Mouse (Mus musculus) hindbrain, embryonic 15.5 days (tissue): ENCODE data around the gene Crtam. TPM values are rescaled to one million over a fixed set of nuclear protein-coding genes. Genes with fewer than 3 reads are reported as not detected.

Experiments
- ATAC-seq: fragments of 200-750 bp; cut with Nextera tagmentation; 2 replicates; pipeline ENCODE4 v1.8.0; 2017; ENCODE audit warnings: low read depth, moderate number of reproducible peaks, moderate TSS enrichment; ENCODE audit not compliant: low FRiP score
- H3K27ac ChIP-seq: fragments of 300-500 bp; sonication (generic); replicated peaks from 2 replicates; pipeline ENCODE4 v1.5.1; 2015; ENCODE audit warnings: mild to moderate bottlenecking, inconsistent platforms
- H3K27me3 ChIP-seq: fragments of 300-500 bp; sonication (generic); 2 replicates; pipeline ENCODE4 v1.6.1; 2015; ENCODE audit warnings: control low read depth, inconsistent platforms
- H3K36me3 ChIP-seq: fragments of 300-500 bp; sonication (generic); 2 replicates; pipeline ENCODE4 v1.6.1; 2015; ENCODE audit warnings: control low read depth, inconsistent platforms
- H3K4me1 ChIP-seq: fragments of 300-500 bp; sonication (generic); replicated peaks from 2 replicates; pipeline ENCODE4 v1.6.1; 2015; ENCODE audit warnings: control low read depth, inconsistent platforms
- H3K4me2 ChIP-seq: fragments of 300-500 bp; sonication (generic); 2 replicates; pipeline ENCODE4 v1.6.1; 2015; ENCODE audit warnings: moderate library complexity, mild to moderate bottlenecking, inconsistent platforms
- H3K4me3 ChIP-seq: fragments of 300-500 bp; sonication (generic); 2 replicates; pipeline ENCODE4 v1.5.1; 2015; ENCODE audit warnings: mild to moderate bottlenecking, inconsistent platforms
- H3K9ac ChIP-seq: fragments of 300-500 bp; sonication (generic); 2 replicates; pipeline ENCODE4 v1.6.1; 2015; ENCODE audit warnings: inconsistent platforms
- H3K9me3 ChIP-seq: fragments of 300-500 bp; sonication (generic); 2 replicates; pipeline ENCODE4 v1.6.1; 2016; ENCODE audit warnings: control low read depth, inconsistent platforms
- WGBS: fragments of 180-500 bp; shearing (Covaris S2); methylation state at CpG from one replicate; pipeline ENCODE4 v1.1.7; 2015; 5-methylcytosine and 5-hydroxymethylcytosine counted together
- polyA plus RNA-seq: library from polyadenylated mRNA; unstranded; fragments of >200 nt; fragmentation: Nextera tagmentation; extraction: Ambion mirVana; gene quantifications from 2 replicates; pipeline ENCODE4 v1.2.1, GENCODE M21; 2015

Crtam gene
- polyA plus RNA-seq, 1 experiment from 2014 or later, result 0.27 TPM

DNA sequence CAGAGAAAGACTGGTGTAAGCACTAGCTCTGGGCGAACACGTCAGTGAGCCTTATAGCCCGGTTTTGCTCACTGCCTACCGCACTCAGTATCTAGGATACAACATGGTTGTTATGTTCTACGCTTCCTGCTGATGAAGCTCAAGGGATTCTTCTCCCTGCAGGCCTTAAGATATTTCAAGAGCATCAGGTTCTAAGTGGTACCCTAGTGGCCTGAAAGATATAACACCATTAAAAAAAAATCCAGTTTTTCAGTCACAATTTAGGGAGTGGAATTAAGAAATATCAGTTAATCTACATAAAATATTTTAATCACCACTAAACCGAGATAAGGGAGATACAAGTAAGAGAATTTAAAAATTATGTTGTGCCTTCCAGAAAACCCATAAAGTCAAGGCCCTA is 56.0 kb downstream of the Crtam start:
- H3K27ac ChIP-seq, result no peak overlapping the region
- H3K4me3 ChIP-seq, result no peak overlapping the region
- H3K4me1 ChIP-seq, result peaks cover 7% of the 10 kb centered on the region
- 0 out of 2 replicates have a peak, but pooled peaks have one; percentile 27 for ATAC-seq
- 78% methylated on average over 6 of the region's 6 CpGs for WGBS
- H3K36me3 ChIP-seq, result no peaks in the 10 kb centered on the region
- no peaks in the 10 kb centered on the region for H3K27me3 ChIP-seq
- no peaks in the 10 kb centered on the region for H3K9me3 ChIP-seq
- no peak overlapping the region for H3K4me2 ChIP-seq
- no peak overlapping the region for H3K9ac ChIP-seq

DNA sequence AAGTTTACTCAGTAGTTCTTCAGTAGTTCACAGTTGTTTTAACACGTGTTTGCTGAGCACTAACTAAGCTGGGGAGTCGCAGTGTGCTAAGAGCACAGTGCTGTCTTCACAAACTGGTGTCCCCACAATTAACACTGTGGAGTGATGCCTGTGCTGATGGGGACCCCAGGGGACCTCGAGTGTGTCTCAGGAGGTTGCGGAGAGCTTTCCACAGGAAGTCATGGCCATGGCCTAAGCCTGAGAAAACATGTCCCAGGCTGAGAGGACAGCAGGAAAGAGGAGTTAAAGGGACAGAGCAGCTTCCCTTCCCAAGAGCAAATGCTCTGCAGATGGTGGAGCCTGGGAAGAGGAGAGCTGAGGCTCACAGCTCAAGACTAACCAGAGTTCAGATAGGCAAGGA is 57.3 kb downstream of the Crtam start:
- 76% methylated on average over 4 of the region's 4 CpGs for WGBS
- H3K27me3 ChIP-seq, result 0 out of 2 replicates have a peak, but pooled peaks cover 3% of the 10 kb centered on the region
- no peak overlapping the region for H3K9ac ChIP-seq
- H3K36me3 ChIP-seq, result no peaks in the 10 kb centered on the region
- H3K4me3 ChIP-seq, result no peak overlapping the region
- no peaks in the 10 kb centered on the region for H3K9me3 ChIP-seq
- H3K27ac ChIP-seq, result no peak overlapping the region
- no peak overlapping the region for H3K4me2 ChIP-seq
- peaks cover 7% of the 10 kb centered on the region for H3K4me1 ChIP-seq
- no peak for ATAC-seq

DNA sequence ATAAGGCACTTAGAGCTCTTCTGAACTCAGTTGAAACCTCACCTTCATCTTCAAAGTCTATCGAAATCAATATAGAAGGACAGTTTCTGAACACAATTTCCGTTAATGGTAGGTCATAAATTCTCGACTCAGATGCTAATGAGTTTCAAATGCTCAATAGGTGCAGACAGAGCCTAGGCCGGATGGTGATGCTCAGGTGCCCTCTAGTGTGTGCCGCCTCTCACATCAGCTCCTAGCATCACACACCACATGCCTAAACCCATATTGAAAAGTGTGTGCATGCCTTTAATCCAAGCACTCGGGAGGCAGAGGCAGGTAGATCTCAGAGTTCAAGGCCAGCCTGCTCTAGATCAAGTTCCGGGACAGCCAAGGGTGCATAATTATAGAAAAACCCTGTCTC is 67.0 kb downstream of the Crtam start:
- Histone ChIP-seq H3K36me3 (no peaks in the 10 kb centered on the region), H3K27me3 (0 out of 2 replicates have a peak, but pooled peaks cover 2% of the 10 kb centered on the region), H3K4me3 (no peak overlapping the region), H3K9me3 (no peaks in the 10 kb centered on the region), H3K4me1 (no peaks in the 10 kb centered on the region), H3K27ac (no peak overlapping the region), H3K9ac (no peak overlapping the region), H3K4me2 (no peak overlapping the region)
- WGBS, result 70% methylated on average over 7 of the region's 7 CpGs
- no peak for ATAC-seq

DNA sequence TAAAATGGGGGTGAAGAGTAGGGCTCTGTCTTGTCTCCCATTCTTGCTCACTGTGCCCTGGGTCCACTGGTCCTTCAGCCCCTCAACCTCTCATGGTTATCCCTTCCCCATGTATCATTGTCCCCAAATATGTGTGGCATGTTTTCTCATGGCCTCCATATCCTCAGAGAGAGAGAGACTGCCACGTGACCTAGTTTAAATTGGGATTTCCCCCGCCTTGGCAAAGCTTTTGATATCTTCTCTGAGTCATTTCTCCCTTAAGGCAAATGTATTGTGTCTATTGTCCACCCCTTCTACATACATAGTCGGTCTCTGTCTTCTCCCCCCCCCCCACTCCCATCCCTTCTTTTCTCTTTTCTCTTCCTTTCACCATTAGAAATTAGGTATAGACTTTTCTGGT is 71.1 kb downstream of the Crtam start:
- Histone ChIP-seq H3K27me3 (no peaks in the 10 kb centered on the region), H3K36me3 (no peaks in the 10 kb centered on the region), H3K27ac (no peak overlapping the region), H3K9ac (no peak overlapping the region), H3K4me1 (no peaks in the 10 kb centered on the region), H3K4me3 (no peak overlapping the region), H3K9me3 (no peaks in the 10 kb centered on the region), H3K4me2 (no peak overlapping the region)
- no peak for ATAC-seq
- 84% methylated on average over 3 of the region's 3 CpGs for WGBS

DNA sequence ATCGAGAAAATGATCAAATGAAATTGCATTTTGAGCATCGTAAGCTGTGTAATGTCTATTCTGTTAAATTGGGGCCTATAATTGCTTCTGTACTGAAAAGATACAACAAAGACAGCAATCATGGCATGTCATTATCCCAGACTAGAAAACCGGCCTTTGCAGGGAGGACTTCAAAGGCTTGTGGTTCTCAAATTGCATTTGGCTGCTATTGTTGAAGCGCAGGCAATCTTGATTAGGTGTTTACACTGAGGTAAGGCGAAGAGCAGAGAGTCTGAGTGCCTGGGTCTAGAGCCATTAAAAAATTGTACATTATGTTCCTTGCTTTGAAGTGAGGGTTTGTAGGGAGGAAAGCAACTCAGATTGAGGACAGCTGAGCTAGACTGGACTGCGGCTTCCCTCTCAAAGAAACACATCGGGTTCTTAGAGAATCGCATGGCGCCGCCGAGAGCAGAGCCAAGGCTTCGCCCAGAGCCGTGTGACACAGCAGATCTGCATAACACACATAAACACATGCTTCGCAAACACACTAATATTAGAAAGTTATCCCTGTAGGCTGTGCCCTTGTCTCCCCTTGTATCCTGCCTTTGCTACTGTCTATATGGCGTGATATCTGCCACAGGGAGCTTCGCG is 77.0 kb downstream of the Crtam start:
- Histone ChIP-seq H3K4me1 (no peaks in the 10 kb centered on the region), H3K27ac (no peak overlapping the region), H3K9me3 (no peaks in the 10 kb centered on the region), H3K4me2 (no peak overlapping the region), H3K36me3 (no peaks in the 10 kb centered on the region), H3K27me3 (no peaks in the 10 kb centered on the region), H3K9ac (no peak overlapping the region), H3K4me3 (no peak overlapping the region)
- ATAC-seq, result no peak
- 85% methylated on average over 17 of the region's 17 CpGs for WGBS

Other genes starting within 250 kb of the Crtam start
- gene Hspa8, start 203.6 kb downstream of the Crtam start, polyA plus RNA-seq, result 3,140 and 3,153 TPM in 2 replicates
- gene Bsx, start 130.5 kb downstream of the Crtam start, polyA plus RNA-seq, result not detected in 2 replicates
- 1.2 and 1.3 TPM in 2 replicates for gene Jhy, start 40.5 kb downstream of the Crtam start, polyA plus RNA-seq
- 24.6 and 27.3 TPM in 2 replicates for gene Ubash3b, start 157.1 kb upstream of the Crtam start, polyA plus RNA-seq